Mouse (Mus musculus): Measurements from ENCODE around the gene Gpr183.
A peak's percentile ranks its signal among the peaks of the same experiment; 100 is the strongest.

Gene Gpr183

DNA sequence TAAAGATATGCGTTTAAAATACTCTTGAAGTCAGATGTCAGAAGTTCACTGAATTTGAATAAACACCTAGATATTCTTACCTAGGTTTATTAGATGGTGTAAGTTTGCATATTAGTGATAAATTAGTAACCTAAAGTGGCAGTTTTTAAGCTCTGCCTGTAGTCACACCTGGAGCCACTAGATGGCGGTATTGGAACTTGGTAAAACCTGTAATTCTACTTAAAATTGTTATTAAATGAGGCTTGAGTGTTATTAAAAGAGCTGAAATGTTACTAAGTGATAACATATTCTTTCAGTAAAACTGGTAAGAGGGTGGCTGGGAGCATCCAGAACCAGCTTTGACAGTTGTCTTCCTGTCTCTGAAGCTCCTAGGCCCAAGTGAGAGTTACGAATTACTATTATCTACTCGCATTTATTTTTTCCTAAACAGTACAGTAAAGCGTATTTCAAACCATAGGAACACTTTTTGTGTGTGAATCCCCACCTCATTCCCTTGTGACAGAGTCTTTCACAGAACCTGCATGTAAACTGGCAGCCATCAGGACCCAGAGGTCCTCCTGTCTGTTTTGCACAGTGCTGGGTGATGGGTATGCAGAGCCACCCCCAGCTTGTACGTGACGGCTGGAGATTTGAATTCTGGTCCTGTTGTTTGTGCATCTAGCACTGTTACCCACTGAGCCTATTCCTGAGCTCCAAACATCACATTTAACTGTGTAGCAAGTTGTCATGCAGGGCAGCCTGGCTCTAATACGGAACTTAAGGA is 36.4 kb downstream of the Gpr183 start:
- DNase-seq, result peak in 1 of 2 experiments; percentile 66

DNA sequence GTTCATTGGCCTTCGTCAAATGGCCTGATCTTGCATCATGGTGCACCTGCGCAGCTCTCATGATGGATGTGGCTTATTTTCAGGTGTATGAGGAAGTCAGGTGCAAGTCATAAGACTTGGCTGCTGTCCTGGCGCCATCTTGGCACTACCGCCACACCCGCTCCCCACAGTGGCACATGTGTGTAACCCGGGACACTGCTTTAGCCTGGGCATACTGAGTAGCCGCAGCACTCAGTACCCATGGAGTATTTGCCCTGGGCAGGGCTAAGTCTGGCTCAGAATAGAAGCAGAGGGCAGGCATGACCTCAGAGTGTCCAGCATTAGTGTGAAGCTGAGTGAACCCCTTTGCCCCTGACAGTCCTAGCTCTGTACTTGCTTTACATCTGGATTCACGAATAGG is 37.5 kb downstream of the Gpr183 start:
- DNase-seq, result no peak

DNA sequence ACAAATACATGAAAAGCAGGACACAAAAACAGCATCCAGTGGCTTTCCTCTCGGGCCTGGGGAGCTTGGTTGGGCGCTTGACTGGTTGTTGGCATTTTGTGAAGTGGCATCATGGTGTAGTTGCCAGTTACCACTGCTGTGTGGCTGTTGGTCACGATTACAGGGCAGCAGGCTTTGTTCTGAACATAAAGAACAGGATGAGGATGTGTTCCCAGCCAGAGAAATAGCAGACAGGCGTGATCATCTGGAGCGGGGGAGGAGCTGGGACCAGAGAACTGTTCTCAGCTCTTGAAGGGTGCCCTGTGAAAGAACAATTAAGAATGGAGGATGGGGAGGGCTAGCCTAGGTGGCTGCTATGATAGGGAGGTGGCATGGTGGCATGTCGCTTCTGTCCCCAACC is 38.1 kb downstream of the Gpr183 start:
- DNase-seq, result no peak

DNA sequence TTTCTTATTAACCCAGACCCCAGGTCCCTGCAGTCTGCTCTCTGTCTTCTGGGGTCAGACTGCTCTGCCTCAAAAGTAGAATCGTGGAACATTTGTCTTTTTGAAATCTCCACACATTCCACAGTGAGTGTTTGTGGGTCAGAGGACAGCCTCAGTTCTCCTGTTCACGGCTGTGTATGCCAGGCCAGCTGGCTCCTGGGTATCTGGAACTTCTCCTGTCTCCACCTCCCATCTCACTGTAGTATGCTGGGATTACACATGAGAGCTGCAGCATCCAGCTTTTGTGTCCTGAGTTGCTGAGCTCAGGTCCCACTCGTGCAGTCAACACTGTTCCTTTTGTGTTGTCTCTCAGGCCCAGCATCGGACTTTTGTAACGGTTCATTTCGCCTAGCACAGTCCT is 40.1 kb downstream of the Gpr183 start:
- no peak for DNase-seq

DNA sequence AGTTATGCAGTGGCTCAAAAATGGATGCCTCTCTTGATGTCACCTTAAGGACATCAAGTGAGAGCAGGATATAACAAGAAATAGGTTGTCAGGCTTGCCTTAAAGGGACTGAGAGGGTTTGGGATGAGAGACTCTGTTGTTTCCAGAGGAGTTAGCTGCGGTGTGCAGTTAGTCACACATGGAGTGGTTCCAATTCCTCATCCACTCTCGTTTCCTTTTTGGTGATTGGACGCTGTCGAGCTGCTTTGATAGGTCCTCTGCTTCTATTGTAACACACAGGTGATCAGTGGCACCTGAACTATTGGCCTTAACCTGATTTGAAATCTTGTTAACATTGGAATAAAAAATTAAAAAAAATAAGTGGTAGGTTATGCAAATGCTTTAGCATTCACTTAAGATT is 42.3 kb downstream of the Gpr183 start:
- no peak for DNase-seq

DNA sequence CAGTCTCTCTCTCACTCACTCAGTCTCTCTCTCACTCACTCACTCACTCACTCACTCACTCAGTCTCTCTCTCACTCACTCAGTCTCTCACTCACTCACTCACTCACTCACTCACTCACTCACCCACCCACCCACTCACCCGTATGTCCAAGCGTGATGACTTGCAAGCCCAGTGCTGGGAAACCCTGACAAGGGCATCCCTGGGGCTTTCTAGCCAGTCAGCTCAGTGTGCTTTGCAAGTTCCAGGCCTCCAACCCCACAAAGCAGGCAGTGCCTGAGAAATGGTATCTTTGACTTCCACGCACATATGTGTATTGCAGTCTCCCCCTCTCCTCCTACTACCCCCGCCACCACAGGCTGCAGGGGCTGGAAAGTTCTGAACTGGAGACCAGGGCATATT is 43.0 kb downstream of the Gpr183 start:
- DNase-seq, result no peak

DNA sequence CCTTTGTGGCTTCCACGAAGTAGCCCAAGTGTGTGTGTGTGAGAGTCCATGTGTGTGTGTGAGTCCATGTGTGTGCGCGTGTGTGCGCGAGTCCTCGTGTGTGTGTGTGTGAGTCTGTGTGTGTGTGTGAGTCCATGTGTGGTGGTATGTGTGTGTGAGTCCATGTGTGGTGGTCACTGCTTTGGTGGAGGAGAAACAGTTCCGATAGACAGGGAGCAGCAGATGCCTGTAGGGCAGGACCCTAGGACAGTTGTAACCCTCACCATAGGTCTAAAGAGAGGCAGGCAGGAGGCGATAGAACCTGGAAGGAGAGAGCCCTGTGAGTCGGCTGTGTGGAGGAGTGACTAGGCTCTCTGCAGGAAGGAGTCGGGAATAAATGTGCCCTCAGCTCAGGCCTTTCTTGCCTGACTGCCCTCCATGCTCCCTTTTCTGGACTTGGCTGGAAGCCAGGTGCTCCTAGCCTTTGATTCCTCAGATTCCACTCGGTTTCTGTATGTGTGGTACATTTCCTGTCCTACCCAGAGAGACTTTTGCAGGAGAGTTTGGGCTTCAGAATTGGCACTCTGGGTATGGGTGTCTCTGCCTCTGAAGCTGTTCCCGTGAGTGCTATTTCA is 44.4 kb downstream of the Gpr183 start:
- peak; percentile 54 to 69 for DNase-seq

DNA sequence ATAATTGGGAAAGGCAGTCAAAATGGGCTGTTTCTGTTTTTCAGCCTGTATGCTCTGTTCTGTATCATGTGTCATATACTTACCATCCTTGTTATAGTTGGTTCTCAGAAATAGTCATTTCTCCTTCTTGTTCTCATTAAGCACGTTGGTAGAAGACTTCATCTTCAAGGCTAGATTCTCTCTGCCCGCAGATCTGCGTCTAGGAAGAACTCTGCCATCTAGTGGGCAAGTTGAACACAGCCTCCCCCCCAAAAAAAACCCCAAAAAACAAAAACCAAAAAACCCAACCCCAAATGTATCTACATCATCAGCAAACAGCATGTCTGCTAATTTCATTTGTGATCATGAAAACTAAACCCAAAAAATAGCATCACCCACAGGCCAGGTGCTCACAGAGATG is 45.2 kb downstream of the Gpr183 start:
- DNase-seq, result no peak

DNA sequence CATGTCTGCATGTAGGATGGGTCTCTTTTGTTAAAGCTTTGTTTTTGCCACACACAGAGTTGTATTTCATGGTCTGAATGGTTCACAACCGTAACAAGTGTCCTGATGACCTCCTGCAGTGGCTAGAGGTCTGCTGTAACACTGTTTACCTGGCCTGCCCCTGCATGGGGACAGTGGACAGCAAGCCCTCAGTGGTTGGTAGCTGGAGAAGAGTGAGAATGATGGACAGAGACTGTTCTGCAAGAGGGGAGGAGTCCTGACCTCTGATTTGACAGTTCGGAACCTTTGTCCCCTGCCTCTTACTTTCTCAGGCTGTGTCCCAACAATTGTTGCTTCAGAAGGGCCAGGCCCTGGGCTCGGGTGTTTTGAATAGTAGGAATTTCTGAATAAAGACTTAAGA is 46.7 kb downstream of the Gpr183 start:
- no peak for DNase-seq

DNA sequence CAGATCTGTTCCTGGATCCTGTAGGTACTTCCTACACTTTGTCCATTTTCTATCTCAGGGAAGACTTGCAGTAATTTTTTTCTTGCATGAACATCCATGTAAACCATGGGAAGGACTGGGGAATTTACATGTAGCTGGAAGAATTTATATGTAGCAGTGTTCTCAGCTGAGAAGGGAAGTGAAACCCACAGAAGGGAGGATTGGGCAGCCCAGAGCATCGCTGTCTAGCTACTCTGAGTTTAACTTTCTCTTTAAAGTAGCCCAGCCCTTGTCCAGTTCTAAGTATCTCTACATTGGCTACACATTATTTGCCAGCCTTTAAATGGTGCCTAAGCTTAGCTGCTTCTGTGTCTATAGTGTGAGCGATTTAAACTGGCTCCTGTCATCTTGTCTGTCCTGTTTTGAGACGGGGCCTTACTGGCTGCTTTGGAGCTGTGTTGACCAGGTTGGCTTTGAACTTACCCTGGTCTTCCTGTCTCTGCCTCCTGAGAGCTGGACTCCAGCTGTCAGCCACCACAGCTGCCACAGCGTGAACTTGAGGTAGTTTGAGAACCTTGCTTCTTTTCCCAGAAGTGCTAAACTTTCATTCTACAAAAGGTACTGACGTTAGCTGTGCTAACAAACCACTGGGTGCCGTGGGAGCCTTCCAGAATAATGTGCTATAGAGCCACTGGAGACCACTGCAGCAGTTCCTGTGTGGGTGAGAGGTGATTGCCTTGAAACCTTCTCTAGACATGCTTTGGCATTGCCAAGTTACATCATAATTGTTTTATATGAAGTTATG is 48.5 kb downstream of the Gpr183 start:
- DNase-seq, result no peak

DNA sequence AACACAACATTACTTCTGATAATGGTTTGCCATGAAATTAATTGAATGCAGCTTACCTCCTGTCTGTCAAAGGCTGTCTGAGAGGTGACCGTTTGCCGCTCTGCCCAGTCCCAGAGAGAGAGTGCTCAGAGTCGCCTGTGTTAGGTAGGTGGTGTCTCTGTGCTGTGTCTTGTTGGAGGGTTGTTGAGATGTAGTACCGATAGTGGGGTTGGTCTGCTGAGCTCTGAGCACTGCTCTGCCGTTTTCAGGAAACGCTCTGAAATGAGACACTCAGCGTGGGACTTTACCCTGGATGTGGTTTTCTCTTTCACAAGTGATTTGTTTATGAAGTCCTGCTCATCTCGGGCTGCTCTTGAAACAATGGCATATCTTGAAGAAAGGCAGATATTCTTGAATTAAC is 49.4 kb downstream of the Gpr183 start, which contains the start of gene Gpr18:
Gpr18 (minus strand) TSS at position 161 of the 400 bp plus-strand sequence.
- peak in 1 of 2 experiments; percentile 36 for DNase-seq

DNA sequence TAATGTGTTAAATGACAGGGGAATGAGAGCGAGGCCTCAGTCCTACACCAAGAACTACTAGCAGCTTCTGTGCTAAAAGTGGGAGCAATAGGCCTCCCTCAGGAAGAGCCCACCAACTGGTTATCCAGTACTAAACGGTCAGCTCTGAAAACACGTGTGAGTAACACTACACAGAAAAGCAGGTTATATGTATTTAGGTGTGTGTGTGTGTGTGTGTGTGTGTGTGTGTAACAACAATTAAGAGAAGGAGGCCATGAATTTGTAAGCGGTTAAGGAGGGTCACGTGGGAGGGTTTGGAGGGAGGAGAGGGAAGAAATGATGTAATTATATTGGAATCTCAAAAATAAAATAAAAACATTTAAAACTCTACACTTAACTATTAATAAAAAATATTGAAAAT is 49.9 kb downstream of the Gpr183 start:
- DNase-seq, result no peak

DNA sequence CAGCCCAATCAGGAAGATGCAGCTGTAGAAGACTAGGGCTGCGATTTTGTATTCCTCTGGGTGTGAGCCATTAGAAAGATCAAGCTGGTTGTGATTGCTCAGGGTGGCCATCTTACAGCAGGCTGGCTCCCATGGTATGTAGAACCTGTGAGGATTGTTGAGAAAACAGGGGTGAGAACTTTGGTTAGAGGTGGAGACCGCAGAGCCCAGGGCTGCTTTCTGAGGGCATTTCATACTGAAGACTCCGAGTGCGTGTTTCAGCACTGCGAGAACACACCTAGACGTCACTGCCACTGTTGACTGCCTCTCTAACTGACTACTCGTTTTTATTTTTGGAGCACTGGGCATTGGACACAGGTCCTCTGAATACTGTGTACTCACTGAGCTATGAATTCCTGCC is 52.5 kb downstream of the Gpr183 start:
- no peak for DNase-seq

DNA sequence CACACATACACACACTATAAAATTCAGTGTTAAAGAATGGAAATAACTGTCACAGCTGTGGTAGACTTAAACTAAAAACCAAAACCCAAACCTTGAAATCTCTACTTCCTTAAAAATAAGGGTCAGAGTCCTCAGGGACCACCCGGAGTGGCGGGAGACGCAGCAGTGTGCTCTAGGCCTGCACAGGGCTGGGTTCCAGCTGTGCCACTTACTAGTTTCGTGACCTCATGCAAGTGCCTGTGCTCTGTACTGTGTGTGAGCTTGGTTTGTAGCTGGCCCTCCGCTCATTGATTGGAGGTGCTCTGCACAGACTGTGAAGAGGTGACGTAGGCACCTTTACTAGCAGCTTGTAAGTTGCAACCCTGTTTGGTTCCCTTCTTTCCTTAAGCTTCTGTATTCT is 55.1 kb downstream of the Gpr183 start:
- no peak for DNase-seq

DNA sequence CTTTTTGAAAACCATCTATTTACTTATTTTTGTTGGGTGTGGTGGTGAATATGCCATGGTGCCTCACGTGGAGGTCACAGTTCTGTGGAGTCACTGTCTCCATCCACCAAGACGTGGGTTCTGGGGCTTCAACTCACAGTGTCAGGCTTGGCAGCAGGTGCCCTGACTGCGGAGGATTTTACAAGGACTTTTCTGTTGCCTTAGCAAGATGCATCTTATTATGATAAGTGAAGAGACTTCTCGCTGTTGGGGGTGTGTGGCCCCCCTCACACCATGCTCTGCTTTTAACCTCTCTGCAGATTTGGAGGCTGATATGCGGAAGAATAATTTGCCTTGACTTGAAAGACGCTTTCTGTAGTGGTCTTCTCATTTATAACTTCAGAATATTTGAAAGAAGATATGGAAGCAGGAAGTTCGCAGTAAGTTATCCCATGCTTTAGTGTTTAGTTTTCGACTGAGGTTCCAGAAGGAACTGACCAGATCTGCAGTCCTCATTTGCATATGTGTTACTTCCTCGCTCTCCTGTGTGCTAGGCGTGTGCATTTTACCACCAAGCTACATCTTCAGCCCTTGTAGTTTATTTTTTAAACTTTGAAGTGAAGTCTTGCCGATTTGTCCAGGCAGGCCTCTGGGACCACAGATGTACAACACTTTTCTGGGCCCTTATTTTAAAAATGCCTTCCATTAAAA is 57.9 kb downstream of the Gpr183 start:
- no peak for DNase-seq

DNA sequence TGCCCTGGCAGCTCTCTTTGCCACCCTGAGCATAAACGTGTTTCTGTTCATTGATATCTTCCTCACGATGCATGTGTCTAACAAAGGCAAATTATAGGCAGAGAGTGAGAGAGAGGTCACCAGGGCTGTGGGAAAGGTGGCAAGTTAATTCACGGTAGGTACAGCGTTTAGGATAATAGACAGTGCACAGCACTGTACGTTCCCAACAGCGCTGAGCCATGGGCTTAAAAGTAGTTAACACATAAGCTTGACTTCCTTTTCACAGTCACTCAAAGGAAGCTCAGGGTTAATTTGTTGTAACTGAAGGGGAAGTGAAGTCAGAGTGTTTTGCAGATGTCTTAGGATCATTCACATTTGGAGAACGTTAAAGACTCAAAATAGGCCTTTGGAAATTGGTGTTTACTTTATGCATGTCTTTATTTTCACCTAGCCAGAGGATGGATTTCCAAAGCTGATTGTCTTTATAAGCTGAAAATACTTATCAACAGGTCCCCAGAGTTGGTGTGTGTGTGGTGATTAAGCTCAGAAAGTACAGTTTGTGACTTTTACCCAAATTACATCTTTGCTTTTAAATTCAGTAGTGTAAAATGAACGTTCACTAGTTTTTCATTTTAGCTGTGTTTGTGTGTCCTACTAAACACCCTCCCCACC is 58.5 kb downstream of the Gpr183 start:
- no peak for DNase-seq

DNA sequence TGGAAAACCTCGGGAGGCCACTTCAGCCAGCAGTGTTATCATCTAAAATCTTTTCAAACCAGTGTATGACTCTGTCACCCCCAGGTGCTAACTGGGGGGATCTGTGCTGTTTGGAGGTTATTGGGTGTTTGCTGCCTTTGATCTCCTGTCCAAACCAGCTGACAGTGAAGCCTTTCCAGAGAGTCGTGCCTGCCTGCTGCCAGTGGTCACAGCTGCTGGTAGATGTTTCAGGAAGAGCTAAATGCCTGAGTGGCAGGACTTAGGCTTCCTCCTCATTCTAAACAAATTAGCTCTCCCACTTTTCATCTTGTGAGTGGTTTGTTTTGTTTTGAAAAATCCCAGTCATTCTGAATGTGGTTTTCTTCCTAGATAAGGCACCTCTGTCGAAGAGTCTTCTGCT is 60.2 kb downstream of the Gpr183 start:
- DNase-seq, result peak in 1 of 2 experiments; percentile 48

DNA sequence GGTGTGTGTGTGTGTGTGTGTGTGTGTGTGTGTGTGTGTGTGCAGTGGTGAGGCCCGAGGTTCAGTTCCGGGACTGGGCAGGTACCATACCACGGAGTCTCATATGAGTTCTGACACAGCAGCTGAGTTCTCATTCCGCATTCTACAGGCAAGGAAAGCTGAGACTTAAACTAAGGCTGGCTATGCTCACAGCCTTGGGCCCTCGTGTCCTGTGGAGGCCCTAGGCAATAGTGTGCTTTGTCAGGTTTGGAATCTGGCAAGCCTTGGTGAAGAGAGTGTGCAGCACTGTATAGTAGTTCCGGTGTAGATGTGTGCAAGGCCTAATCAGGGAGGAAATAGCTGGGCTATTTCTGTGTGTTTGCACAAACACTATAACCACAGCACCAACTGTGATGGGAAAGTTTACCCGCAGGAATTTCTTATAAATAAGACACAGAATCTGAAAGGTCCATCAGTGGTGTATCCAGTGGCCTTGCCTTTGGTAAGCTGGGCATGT is 61.6 kb downstream of the Gpr183 start:
- DNase-seq, result no peak
